Mouse (Mus musculus) spleen, adult 12 weeks (tissue): ENCODE results near the gene Trappc10.

Experiments
- DNase-seq: peaks from one replicate; pipeline ENCODE4 v3.0.0; 2022; ENCODE audit warnings: low spot score

Trappc10 gene

GRCm38 (mm10) chr10:78258142-78258675 is 13.8 kb upstream of the Trappc10 start:
- DNase-seq: no peak

GRCm38 (mm10) chr10:78255646-78256059 is 11.2 kb upstream of the Trappc10 start:
- DNase-seq: peak; percentile 85

- DNase-seq: no peak
Measured at GRCm38 (mm10) chr10:78247206-78247605, 2.8 kb upstream of the Trappc10 start.

GRCm38 (mm10) chr10:78246725-78247124 is 2.3 kb upstream of the Trappc10 start:
- DNase-seq: no peak

GRCm38 (mm10) chr10:78245225-78245547 is 745 bp upstream of the Trappc10 start:
- no peak for DNase-seq

GRCm38 (mm10) chr10:78244058-78244437 is 393 bp downstream of the Trappc10 start:
- peak; percentile 29 for DNase-seq

- no peak for DNase-seq
Measured at GRCm38 (mm10) chr10:78238926-78239325, 5.5 kb downstream of the Trappc10 start.

GRCm38 (mm10) chr10:78238297-78238696 is 6.1 kb downstream of the Trappc10 start:
- no peak for DNase-seq

- DNase-seq: no peak
Measured at GRCm38 (mm10) chr10:78237809-78238208, 6.6 kb downstream of the Trappc10 start.

- no peak for DNase-seq
Measured at GRCm38 (mm10) chr10:78236885-78237629, 7.4 kb downstream of the Trappc10 start.

GRCm38 (mm10) chr10:78233756-78234155 is 10.7 kb downstream of the Trappc10 start:
- DNase-seq: no peak

- DNase-seq: no peak
Measured at GRCm38 (mm10) chr10:78233161-78233560, 11.3 kb downstream of the Trappc10 start.

- DNase-seq: no peak
Measured at GRCm38 (mm10) chr10:78232301-78232980, 12.0 kb downstream of the Trappc10 start.

- no peak for DNase-seq
Measured at GRCm38 (mm10) chr10:78228560-78228928, 15.9 kb downstream of the Trappc10 start.

- DNase-seq: no peak
Measured at GRCm38 (mm10) chr10:78227875-78228559, 16.4 kb downstream of the Trappc10 start.

- DNase-seq: no peak
Measured at GRCm38 (mm10) chr10:78224136-78224535, 20.3 kb downstream of the Trappc10 start.

GRCm38 (mm10) chr10:78222908-78223307 is 21.5 kb downstream of the Trappc10 start:
- no peak for DNase-seq

GRCm38 (mm10) chr10:78221315-78221714 is 23.1 kb downstream of the Trappc10 start:
- no peak for DNase-seq

GRCm38 (mm10) chr10:78219528-78219927 is 24.9 kb downstream of the Trappc10 start:
- no peak for DNase-seq

- DNase-seq: no peak
Measured at GRCm38 (mm10) chr10:78218576-78218975, 25.9 kb downstream of the Trappc10 start.

GRCm38 (mm10) chr10:78216376-78217083 is 27.9 kb downstream of the Trappc10 start:
- peak; percentile 63 for DNase-seq

- DNase-seq: no peak
Measured at GRCm38 (mm10) chr10:78214371-78214770, 30.1 kb downstream of the Trappc10 start.
